Mouse (Mus musculus): ENCODE results near the gene Dip2c. TPM values are rescaled to one million over a fixed set of nuclear protein-coding genes. Genes with fewer than 3 reads are reported as not detected.

Dip2c gene
- total and polyA plus RNA-seq, 3 experiments = under 0.01 TPM; not detected in 2

- no peak overlapping the region for H3K4me3 ChIP-seq (ENCODE audit: low read depth, low read length)
- ATAC-seq (ENCODE audit: extremely low read depth, insufficient number of reproducible peaks, low FRiP score, poor library complexity, severe bottlenecking) = no peak
- TF ChIP-seq CTCF (IDR thresholded peaks at IDR 0.05; ENCODE audit: low read depth, low read length) = no peak
- no peak for TF ChIP-seq GATA1 (IDR thresholded peaks at IDR 0.05; ENCODE audit: borderline replicate concordance, low read length)
- TF ChIP-seq TAL1 (conservative IDR thresholded peaks at IDR 0.05; ENCODE audit: low read depth, low read length) = no peak
- TF ChIP-seq GATA2 (IDR thresholded peaks at IDR 0.05; ENCODE audit: borderline replicate concordance, low read depth, low read length) = no peak
- no peak for TF ChIP-seq POLR2AphosphoS5 (IDR thresholded peaks at IDR 0.05; ENCODE audit: insufficient replicate concordance, low read depth, low read length)
- H3K4me1 ChIP-seq (ENCODE audit: insufficient read depth, low read depth, low read length) = no peaks in the 10 kb centered on the region
- no peaks in the 10 kb centered on the region for H3K36me3 ChIP-seq (replicated peaks)
- H3K27me3 ChIP-seq (ENCODE audit: insufficient read depth, low read length) = no peaks in the 10 kb centered on the region
- no peaks in the 10 kb centered on the region for H3K9me3 ChIP-seq (replicated peaks)
- no peak for DNase-seq (ENCODE audit: low spot score)
Measured at GRCm38 (mm10) chr13:9296285-9296684, 20.0 kb downstream of the Dip2c start.

GRCm38 (mm10) chr13:9297266-9297665 lies 20.9 kb downstream of the Dip2c start:
- Histone ChIP-seq H3K27me3 (ENCODE audit: insufficient read depth, low read length) (no peaks in the 10 kb centered on the region), H3K36me3 (replicated peaks) (no peaks in the 10 kb centered on the region), H3K4me1 (ENCODE audit: insufficient read depth, low read depth, low read length) (no peaks in the 10 kb centered on the region), H3K4me3 (ENCODE audit: low read depth, low read length) (no peak overlapping the region), H3K9me3 (replicated peaks) (no peaks in the 10 kb centered on the region)
- ATAC-seq (ENCODE audit: extremely low read depth, insufficient number of reproducible peaks, low FRiP score, poor library complexity, severe bottlenecking) = no peak
- DNase-seq (ENCODE audit: low spot score) = no peak
- no peak for TF ChIP-seq CTCF (IDR thresholded peaks at IDR 0.05; ENCODE audit: low read depth, low read length)
- TF ChIP-seq GATA2 (IDR thresholded peaks at IDR 0.05; ENCODE audit: borderline replicate concordance, low read depth, low read length) = no peak
- no peak for TF ChIP-seq GATA1 (IDR thresholded peaks at IDR 0.05; ENCODE audit: borderline replicate concordance, low read length)
- TF ChIP-seq POLR2AphosphoS5 (IDR thresholded peaks at IDR 0.05; ENCODE audit: insufficient replicate concordance, low read depth, low read length) = no peak
- no peak for TF ChIP-seq TAL1 (conservative IDR thresholded peaks at IDR 0.05; ENCODE audit: low read depth, low read length)

DNA sequence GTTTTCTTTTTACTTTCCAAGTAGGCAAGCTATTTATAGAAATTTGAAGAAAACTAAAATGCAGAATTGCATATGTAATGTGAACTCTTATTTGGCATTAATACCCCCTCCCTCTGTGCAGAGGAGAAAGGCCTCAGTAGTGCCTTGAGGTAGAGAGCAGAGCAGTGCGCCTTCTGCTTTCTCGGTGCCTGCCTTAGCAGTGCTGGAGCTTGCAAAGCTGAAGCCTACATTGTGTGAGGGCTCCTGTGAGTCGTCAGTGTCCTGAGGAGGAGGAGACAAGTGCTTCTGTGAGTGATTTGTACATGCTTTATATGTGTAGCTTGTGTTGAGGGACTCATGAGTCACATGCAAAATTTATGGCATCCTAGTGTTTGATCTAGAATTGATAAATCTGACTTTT lies 21.4 kb downstream of the Dip2c start:
- Histone ChIP-seq H3K27me3 (ENCODE audit: insufficient read depth, low read length) (no peaks in the 10 kb centered on the region), H3K36me3 (replicated peaks) (no peaks in the 10 kb centered on the region), H3K4me1 (ENCODE audit: insufficient read depth, low read depth, low read length) (no peaks in the 10 kb centered on the region), H3K4me3 (ENCODE audit: low read depth, low read length) (no peak overlapping the region), H3K9me3 (replicated peaks) (no peaks in the 10 kb centered on the region)
- DNase-seq (ENCODE audit: low spot score) (no peak), ATAC-seq (ENCODE audit: extremely low read depth, insufficient number of reproducible peaks, low FRiP score, poor library complexity, severe bottlenecking) (no peak)
- TF ChIP-seq CTCF (IDR thresholded peaks at IDR 0.05; ENCODE audit: low read depth, low read length) (no peak), POLR2AphosphoS5 (IDR thresholded peaks at IDR 0.05; ENCODE audit: insufficient replicate concordance, low read depth, low read length) (no peak), TAL1 (conservative IDR thresholded peaks at IDR 0.05; ENCODE audit: low read depth, low read length) (no peak), GATA1 (IDR thresholded peaks at IDR 0.05; ENCODE audit: borderline replicate concordance, low read length) (no peak), GATA2 (IDR thresholded peaks at IDR 0.05; ENCODE audit: borderline replicate concordance, low read depth, low read length) (no peak)

DNA sequence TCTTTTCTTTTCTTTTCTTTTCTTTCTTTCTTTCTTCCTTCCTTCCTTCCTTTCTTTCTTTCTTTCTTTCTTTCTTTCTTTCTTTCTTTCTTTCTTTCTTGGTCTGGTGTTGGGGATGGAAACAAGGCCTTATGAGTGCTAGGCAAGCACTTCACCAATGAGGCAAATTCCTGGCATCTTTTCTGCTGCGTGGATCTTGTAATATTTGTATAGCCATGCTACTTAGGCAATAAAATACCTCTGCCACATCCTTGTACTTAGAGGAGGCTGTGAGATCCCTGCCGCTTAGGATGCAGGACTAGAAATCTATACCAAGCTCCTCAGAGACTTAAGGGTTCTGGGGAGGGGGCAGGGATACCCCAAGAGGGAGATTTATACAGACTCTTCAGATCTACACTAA lies 23.3 kb downstream of the Dip2c start:
- Histone ChIP-seq H3K36me3 (replicated peaks) (no peaks in the 10 kb centered on the region), H3K4me3 (ENCODE audit: low read depth, low read length) (no peak overlapping the region), H3K9me3 (replicated peaks) (no peaks in the 10 kb centered on the region), H3K4me1 (ENCODE audit: insufficient read depth, low read depth, low read length) (no peaks in the 10 kb centered on the region), H3K27me3 (ENCODE audit: insufficient read depth, low read length) (no peaks in the 10 kb centered on the region)
- TF ChIP-seq CTCF (IDR thresholded peaks at IDR 0.05; ENCODE audit: low read depth, low read length) = no peak
- TF ChIP-seq POLR2AphosphoS5 (IDR thresholded peaks at IDR 0.05; ENCODE audit: insufficient replicate concordance, low read depth, low read length) = no peak
- TF ChIP-seq GATA1 (IDR thresholded peaks at IDR 0.05; ENCODE audit: borderline replicate concordance, low read length) = no peak
- TF ChIP-seq TAL1 (conservative IDR thresholded peaks at IDR 0.05; ENCODE audit: low read depth, low read length) = no peak
- TF ChIP-seq GATA2 (IDR thresholded peaks at IDR 0.05; ENCODE audit: borderline replicate concordance, low read depth, low read length) = no peak
- ATAC-seq (ENCODE audit: extremely low read depth, insufficient number of reproducible peaks, low FRiP score, poor library complexity, severe bottlenecking) = no peak
- DNase-seq (ENCODE audit: low spot score) = no peak

- no peak for DNase-seq (ENCODE audit: low spot score)
- ATAC-seq (ENCODE audit: extremely low read depth, insufficient number of reproducible peaks, low FRiP score, poor library complexity, severe bottlenecking) = no peak
- Histone ChIP-seq H3K36me3 (replicated peaks) (no peaks in the 10 kb centered on the region), H3K9me3 (replicated peaks) (no peaks in the 10 kb centered on the region), H3K4me1 (ENCODE audit: insufficient read depth, low read depth, low read length) (no peaks in the 10 kb centered on the region), H3K27me3 (ENCODE audit: insufficient read depth, low read length) (no peaks in the 10 kb centered on the region; the same call in 1 of the 2 replicates), H3K4me3 (ENCODE audit: low read depth, low read length) (no peak overlapping the region)
- TF ChIP-seq GATA1 (IDR thresholded peaks at IDR 0.05; ENCODE audit: borderline replicate concordance, low read length) (no peak), POLR2AphosphoS5 (IDR thresholded peaks at IDR 0.05; ENCODE audit: insufficient replicate concordance, low read depth, low read length) (no peak), GATA2 (IDR thresholded peaks at IDR 0.05; ENCODE audit: borderline replicate concordance, low read depth, low read length) (no peak), TAL1 (conservative IDR thresholded peaks at IDR 0.05; ENCODE audit: low read depth, low read length) (no peak), CTCF (IDR thresholded peaks at IDR 0.05; ENCODE audit: low read depth, low read length) (no peak)
Measured at GRCm38 (mm10) chr13:9308863-9309262, 32.5 kb downstream of the Dip2c start.

GRCm38 (mm10) chr13:9310806-9311205 lies 34.5 kb downstream of the Dip2c start:
- Histone ChIP-seq H3K9me3 (replicated peaks) (no peaks in the 10 kb centered on the region), H3K27me3 (ENCODE audit: insufficient read depth, low read length) (no peaks in the 10 kb centered on the region; the same call in 1 of the 2 replicates), H3K4me1 (ENCODE audit: insufficient read depth, low read depth, low read length) (no peaks in the 10 kb centered on the region), H3K36me3 (replicated peaks) (no peaks in the 10 kb centered on the region), H3K4me3 (ENCODE audit: low read depth, low read length) (no peak overlapping the region)
- DNase-seq (ENCODE audit: low spot score) (no peak), ATAC-seq (ENCODE audit: extremely low read depth, insufficient number of reproducible peaks, low FRiP score, poor library complexity, severe bottlenecking) (no peak)
- no peak for TF ChIP-seq GATA1 (IDR thresholded peaks at IDR 0.05; ENCODE audit: borderline replicate concordance, low read length)
- TF ChIP-seq TAL1 (conservative IDR thresholded peaks at IDR 0.05; ENCODE audit: low read depth, low read length) = no peak
- no peak for TF ChIP-seq CTCF (IDR thresholded peaks at IDR 0.05; ENCODE audit: low read depth, low read length)
- TF ChIP-seq POLR2AphosphoS5 (IDR thresholded peaks at IDR 0.05; ENCODE audit: insufficient replicate concordance, low read depth, low read length) = no peak
- TF ChIP-seq GATA2 (IDR thresholded peaks at IDR 0.05; ENCODE audit: borderline replicate concordance, low read depth, low read length) = no peak
